Mouse (Mus musculus) cortical plate, adult 2 months (tissue): ENCODE measurements at regions not wholly inside any gene's neighbourhood (a gene's known extent, or its start where the extent isn't known, plus 50 kb on each side); places are given as distances from the start of the nearest gene placed in this dataset.
"Not testable (repeated sequence)": the region's sequence is repeated elsewhere in the genome, so short reads cannot be mapped to it uniquely, and the experiment has no call there.

Experiments used
- H3K27ac ChIP-seq: fragments of 200-500 bp; 2 replicates; pipeline ENCODE4 v1.5.1; 2012; ENCODE audit warnings: low read length, control low read depth, inconsistent platforms; ENCODE audit not compliant: insufficient read depth
- H3K4me1 ChIP-seq: fragments of 200-500 bp; 2 replicates; pipeline ENCODE4 v1.6.1; 2011; ENCODE audit warnings: low read length; ENCODE audit not compliant: control insufficient read depth, insufficient read depth
- H3K4me3 ChIP-seq: fragments of 200-500 bp; 2 replicates; pipeline ENCODE4 v1.5.1; 2011; ENCODE audit warnings: mild to moderate bottlenecking, low read length, control low read depth; ENCODE audit not compliant: insufficient read depth
- CTCF ChIP-seq: fragments of 200-500 bp; IDR thresholded peaks from 2 replicates; pipeline ENCODE4 v1.5.1; 2011; ENCODE audit warnings: mild to moderate bottlenecking, control low read depth, low read length; ENCODE audit not compliant: insufficient read depth; ENCODE audit errors: extremely low read depth
- POLR2A ChIP-seq: fragments of 200-500 bp; IDR thresholded peaks from 2 replicates; pipeline ENCODE4 v1.6.1; 2011; ENCODE audit warnings: mild to moderate bottlenecking, low read length, control low read depth; ENCODE audit not compliant: insufficient read depth; ENCODE audit errors: extremely low read depth

- Histone ChIP-seq H3K4me1 (0 out of 2 replicates have a peak, but pooled peaks cover 3% of the 10 kb centered on the region), H3K4me3 (no peak overlapping the region), H3K27ac (no peak overlapping the region)
- TF ChIP-seq CTCF (no peak), POLR2A (no peak)
Observed at GRCm38 (mm10) chr2:166461103-166461502, 252.5 kb downstream of the Prex1 start.

DNA sequence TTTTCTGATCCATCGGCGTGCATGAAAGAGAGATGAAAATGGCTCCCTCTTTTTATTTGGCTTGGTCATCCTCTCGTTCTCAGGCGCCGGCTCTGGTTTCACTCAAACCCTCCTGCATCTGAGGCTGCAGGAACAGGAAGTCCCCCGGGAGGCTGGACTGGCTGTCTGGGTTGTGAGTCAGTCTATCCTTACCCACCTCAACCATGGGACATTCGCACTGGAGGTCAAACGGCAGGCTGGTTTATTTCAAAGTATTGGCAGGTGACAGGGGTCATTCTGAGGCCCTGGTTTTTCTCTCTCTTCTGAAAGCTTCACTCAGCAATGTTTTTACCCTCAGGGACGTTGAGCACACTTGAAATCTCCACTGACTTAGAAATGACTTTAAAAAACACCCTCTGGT, 253.7 kb downstream of the Prex1 start:
- no peak overlapping the region for H3K4me3 ChIP-seq
- H3K4me1 ChIP-seq: 0 out of 2 replicates have a peak, but pooled peaks cover 3% of the 10 kb centered on the region
- no peak overlapping the region for H3K27ac ChIP-seq
- TF ChIP-seq CTCF: no peak
- no peak for TF ChIP-seq POLR2A

DNA sequence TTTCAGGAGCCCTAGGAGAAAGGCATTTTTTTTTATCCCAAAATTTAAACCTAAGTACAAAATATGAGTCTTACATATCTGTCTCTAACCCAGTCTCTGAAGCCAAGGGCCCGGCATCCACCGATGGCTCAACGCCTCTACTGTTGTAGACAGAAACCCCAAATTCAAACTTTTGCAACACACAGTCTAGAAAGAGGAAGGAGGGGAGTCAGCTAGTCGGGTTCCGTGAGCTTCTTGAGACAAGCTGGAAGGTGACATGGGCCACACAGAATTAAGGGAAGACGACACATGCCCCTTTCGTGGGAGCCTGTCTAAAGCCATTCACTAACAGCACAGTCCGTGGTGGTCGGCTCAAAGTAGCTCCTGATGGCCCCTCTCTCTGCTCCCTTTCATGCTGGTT, 254.7 kb downstream of the Prex1 start:
- Histone ChIP-seq H3K4me1 (0 out of 2 replicates have a peak, but pooled peaks cover 3% of the 10 kb centered on the region), H3K27ac (no peak overlapping the region), H3K4me3 (no peak overlapping the region)
- no peak for TF ChIP-seq CTCF
- no peak for TF ChIP-seq POLR2A

DNA sequence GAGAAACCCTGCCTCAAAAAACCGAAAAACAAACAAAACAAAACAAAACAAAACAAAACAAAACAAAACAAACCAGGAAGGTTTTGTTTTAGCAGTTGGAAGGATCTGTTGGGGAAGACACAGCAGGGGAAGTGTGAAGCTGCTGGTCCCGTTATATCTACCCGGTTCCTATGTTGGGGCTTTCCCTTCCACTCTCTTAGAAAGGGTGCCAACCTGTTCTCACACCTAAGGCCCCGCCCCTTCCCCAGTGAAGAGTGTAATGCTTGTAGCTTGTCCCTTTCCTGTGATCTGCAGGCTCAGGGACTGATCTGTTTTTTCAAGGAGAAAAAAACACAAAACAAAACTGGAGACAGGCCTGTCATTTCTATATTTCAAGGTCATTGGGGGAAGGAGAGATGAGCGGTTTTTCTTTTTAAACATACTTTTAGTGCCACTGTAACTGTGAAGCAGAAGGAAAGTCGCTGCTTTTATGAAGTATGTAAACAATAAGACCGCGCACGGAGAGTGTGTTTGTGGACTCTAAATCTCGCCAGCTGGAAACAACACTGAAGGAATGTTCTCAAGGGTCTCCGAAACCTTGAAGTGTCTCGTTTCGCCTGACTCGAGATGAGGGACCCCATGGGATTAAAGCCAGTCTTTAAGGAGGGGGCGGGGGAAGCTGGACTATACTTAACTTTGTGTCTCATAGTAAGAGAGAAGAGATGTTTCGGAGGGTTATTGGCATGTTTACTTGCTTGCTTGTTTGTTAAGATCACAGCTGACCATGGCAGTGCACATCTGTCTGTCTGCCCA, 256.1 kb downstream of the Prex1 start:
- H3K4me1 ChIP-seq: no peaks in the 10 kb centered on the region
- H3K4me3 ChIP-seq: no peak overlapping the region
- TF ChIP-seq CTCF (no peak), POLR2A (no peak)
- H3K27ac ChIP-seq: no peak overlapping the region

- not testable (repeated sequence) for H3K27ac ChIP-seq, H3K4me1 ChIP-seq, H3K4me3 ChIP-seq
Observed at GRCm38 (mm10) chr2:166454160-166454888, 259.3 kb downstream of the Prex1 start.

GRCm38 (mm10) chr2:166450964-166451363, 262.7 kb downstream of the Prex1 start:
- Histone ChIP-seq H3K27ac (no peak overlapping the region), H3K4me1 (no peaks in the 10 kb centered on the region), H3K4me3 (no peak overlapping the region)
- TF ChIP-seq POLR2A: no peak
- TF ChIP-seq CTCF: no peak

DNA sequence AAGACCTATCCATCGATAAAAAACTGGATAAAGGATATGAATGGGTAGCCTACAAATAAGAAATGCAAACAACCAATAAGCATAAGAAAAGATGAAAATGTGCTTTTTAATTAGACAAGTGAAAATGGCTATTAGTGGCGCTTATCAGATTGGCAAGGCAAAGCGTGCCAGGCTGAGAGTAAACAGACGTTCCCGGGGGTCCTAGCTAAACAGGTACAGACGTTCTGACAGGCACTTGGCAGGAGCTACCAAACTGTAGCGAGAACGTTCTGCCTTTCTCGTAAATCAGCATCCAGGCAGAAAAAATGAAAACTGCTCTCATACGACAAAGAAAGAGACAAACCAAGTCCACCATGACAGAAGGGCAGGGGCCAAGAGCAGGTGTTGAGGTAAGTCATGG, 263.3 kb downstream of the Prex1 start:
- TF ChIP-seq POLR2A (no peak), CTCF (no peak)
- no peaks in the 10 kb centered on the region for H3K4me1 ChIP-seq
- no peak overlapping the region for H3K4me3 ChIP-seq
- no peak overlapping the region for H3K27ac ChIP-seq

DNA sequence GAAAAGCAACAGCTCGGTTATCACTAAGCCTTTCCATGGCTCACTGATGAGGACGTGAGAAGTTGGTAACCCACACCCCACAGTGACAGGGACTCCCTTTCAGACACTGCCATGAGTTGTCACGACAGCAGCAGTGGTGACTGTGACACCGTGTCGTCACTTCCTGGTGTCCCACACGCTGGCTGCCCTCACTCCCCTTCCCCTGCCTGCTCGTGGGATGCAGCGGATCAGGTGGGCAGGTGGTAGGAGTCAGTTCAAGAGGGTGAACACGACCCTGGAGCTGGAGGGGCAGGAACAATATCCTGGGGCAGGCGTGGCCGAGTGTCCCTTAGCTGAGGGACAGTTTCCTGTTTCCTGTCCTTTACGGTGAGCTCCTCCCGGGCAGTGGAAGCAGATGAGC, 264.9 kb downstream of the Prex1 start:
- H3K27ac ChIP-seq: no peak overlapping the region
- no peak for TF ChIP-seq POLR2A
- TF ChIP-seq CTCF: no peak
- H3K4me3 ChIP-seq: no peak overlapping the region
- no peaks in the 10 kb centered on the region for H3K4me1 ChIP-seq

DNA sequence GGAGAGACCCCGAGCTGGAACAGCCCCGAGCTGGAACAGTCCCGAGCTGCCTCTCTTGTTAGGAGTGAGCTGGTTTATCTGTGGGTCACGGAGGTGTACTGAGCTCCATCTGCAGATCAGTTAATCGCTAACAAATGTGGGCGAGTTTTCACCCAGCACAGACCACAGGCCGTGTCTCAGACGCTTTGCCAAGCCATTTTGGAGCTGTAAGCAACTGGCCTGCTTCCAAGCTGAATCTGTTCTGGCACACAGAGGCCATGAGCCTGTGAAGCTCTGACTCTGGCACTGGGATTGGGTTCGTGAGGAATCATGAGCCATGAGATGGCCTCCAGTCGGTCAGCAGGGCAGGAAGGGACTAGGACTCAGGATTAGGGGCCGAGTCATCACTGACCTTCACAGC, 265.5 kb downstream of the Prex1 start:
- H3K27ac ChIP-seq: no peak overlapping the region
- TF ChIP-seq POLR2A (no peak), CTCF (no peak)

DNA sequence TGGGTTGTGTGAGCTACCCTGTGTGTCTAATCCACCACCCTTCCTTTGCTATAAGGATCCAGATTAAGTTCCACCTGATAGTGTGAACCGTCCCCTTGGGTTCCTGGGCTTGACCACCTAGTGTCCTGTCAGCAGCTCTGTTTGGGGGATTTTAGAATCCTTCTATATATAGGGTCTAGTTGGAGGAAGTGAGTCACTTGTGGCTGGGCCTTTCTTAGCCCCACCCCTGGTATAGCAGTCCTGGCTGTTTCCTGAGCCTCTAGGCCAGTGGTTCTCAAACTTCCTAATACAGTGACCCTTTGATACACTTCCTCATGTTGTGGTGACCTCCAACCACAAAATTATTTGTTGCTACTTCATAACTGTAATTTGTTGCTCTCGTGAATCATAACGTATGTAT, 267.1 kb downstream of the Prex1 start:
- H3K4me1 ChIP-seq: no peaks in the 10 kb centered on the region
- no peak overlapping the region for H3K27ac ChIP-seq
- H3K4me3 ChIP-seq: no peak overlapping the region
- TF ChIP-seq POLR2A (no peak), CTCF (no peak)

More for the DNA sequence above, 265.5 kb downstream of the Prex1 start:
- Histone ChIP-seq H3K4me1 (no peaks in the 10 kb centered on the region), H3K4me3 (no peak overlapping the region)

DNA sequence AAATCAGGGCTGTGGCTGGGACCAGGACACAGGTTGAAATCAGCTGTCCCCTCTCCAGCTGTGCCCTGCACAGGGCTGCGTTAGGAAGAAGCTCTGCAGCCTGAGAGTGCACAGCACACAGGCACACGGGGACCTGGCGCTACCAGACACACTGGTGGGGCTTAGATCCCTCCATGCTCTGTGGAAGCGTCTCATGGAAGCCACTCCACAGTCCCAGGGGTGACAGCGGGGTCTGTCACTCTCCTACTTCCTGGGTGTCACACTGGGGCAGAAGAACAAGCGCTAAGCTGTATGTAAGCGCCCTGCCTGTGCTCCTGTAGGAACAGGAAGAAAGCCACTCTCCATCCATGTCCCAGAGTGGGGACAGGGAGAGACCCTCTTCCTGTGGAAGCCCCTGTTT, 267.8 kb downstream of the Prex1 start:
- H3K4me1 ChIP-seq, H3K27ac ChIP-seq, H3K4me3 ChIP-seq: not testable (repeated sequence)
